Mouse (Mus musculus) intestine, postnatal 0 days (tissue): ENCODE measurements around the gene Hexim1. TPM values are rescaled to one million over a fixed set of nuclear protein-coding genes. Genes with fewer than 3 reads are reported as not detected.

Source experiments
- ATAC-seq: fragments of 200-750 bp; cut with Nextera tagmentation; 2 replicates; pipeline ENCODE4 v1.8.0; 2017; ENCODE audit warnings: mild to moderate bottlenecking, moderate TSS enrichment, moderate library complexity
- H3K27ac ChIP-seq: fragments of 300-500 bp; sonication (generic); 2 replicates; pipeline ENCODE4 v1.5.1; 2014; ENCODE audit warnings: mild to moderate bottlenecking, low read depth, low read length, moderate library complexity
- H3K27me3 ChIP-seq: fragments of 300-500 bp; sonication (generic); replicated peaks from 2 replicates; pipeline ENCODE4 v1.6.1; 2014; ENCODE audit warnings: low read length, mixed read lengths; ENCODE audit not compliant: control insufficient read depth, insufficient read depth
- H3K36me3 ChIP-seq: fragments of 300-500 bp; sonication (generic); 2 replicates; pipeline ENCODE4 v1.6.1; 2014; ENCODE audit warnings: mild to moderate bottlenecking, moderate library complexity; ENCODE audit not compliant: control insufficient read depth, insufficient read depth
- H3K4me1 ChIP-seq: fragments of 300-500 bp; sonication (generic); replicated peaks from 2 replicates; pipeline ENCODE4 v1.6.1; 2014; ENCODE audit warnings: antibody characterized with exemption, low read length, mixed read lengths; ENCODE audit not compliant: control insufficient read depth, insufficient read depth
- H3K4me2 ChIP-seq: fragments of 300-500 bp; sonication (generic); replicated peaks from 2 replicates; pipeline ENCODE4 v1.6.1; 2014; ENCODE audit warnings: low read depth, mild to moderate bottlenecking, moderate library complexity
- H3K4me3 ChIP-seq: fragments of 300-500 bp; sonication (generic); 2 replicates; pipeline ENCODE4 v1.5.1; 2014; ENCODE audit warnings: low read depth, low read length
- H3K9ac ChIP-seq: fragments of 300-500 bp; sonication (generic); 2 replicates; pipeline ENCODE4 v1.6.1; 2014; ENCODE audit warnings: mild to moderate bottlenecking, low read depth, low read length
- H3K9me3 ChIP-seq: fragments of 300-500 bp; sonication (generic); 2 replicates; pipeline ENCODE4 v1.6.1; 2016; ENCODE audit warnings: mixed run types; ENCODE audit not compliant: control insufficient read depth
- CTCF ChIP-seq: sonication (generic); IDR thresholded peaks from 2 replicates; pipeline ENCODE4 v1.5.1; 2016; ENCODE audit warnings: low read depth, mild to moderate bottlenecking, control low read depth, antibody characterized with exemption, moderate library complexity
- WGBS: fragments of 180-500 bp; shearing (Covaris S2); extraction: QIAGEN DNeasy Blood & Tissue Kit; methylation state at CpG from one replicate; pipeline ENCODE4 v1.1.7; 2014; 5-methylcytosine and 5-hydroxymethylcytosine counted together
- polyA plus RNA-seq: library from polyadenylated mRNA; unstranded; fragments of >200 nt; fragmentation: Nextera tagmentation; extraction: Ambion mirVana; gene quantifications from 2 replicates; pipeline ENCODE4 v1.2.1, GENCODE M21; 2015

Hexim1 gene
- polyA plus RNA-seq, 1 experiment from 2014 or later, result 4.6 TPM

GRCm38 (mm10) chr11:103161449-103161848 lies 45.4 kb downstream of the Hexim1 start:
- Histone ChIP-seq H3K9me3 (no peaks in the 10 kb centered on the region), H3K27ac (no peak overlapping the region), H3K4me1 (no peaks in the 10 kb centered on the region), H3K9ac (no peak overlapping the region), H3K27me3 (no peaks in the 10 kb centered on the region), H3K4me2 (no peak overlapping the region), H3K4me3 (no peak overlapping the region), H3K36me3 (no peaks in the 10 kb centered on the region)
- WGBS, result 78% methylated on average over 7 of the region's 7 CpGs
- TF ChIP-seq CTCF, result peak; percentile 52
- no peak for ATAC-seq

GRCm38 (mm10) chr11:103162132-103162531 lies 46.1 kb downstream of the Hexim1 start:
- 88% methylated on average over 5 of the region's 5 CpGs for WGBS

GRCm38 (mm10) chr11:103164391-103164790 lies 48.4 kb downstream of the Hexim1 start:
- H3K9ac ChIP-seq, result no peak overlapping the region
- 0 out of 2 replicates have a peak, but pooled peaks cover 2% of the 10 kb centered on the region for H3K27me3 ChIP-seq
- no peaks in the 10 kb centered on the region for H3K4me1 ChIP-seq
- 16% methylated on average over 10 of the region's 10 CpGs for WGBS
- no peak overlapping the region for H3K4me3 ChIP-seq
- no peaks in the 10 kb centered on the region for H3K36me3 ChIP-seq
- peak overlapping the region; percentile 27; the same call in 1 of the 2 replicates for H3K4me2 ChIP-seq
- no peaks in the 10 kb centered on the region for H3K9me3 ChIP-seq
- no peak for TF ChIP-seq CTCF
- ATAC-seq, result no peak
- H3K27ac ChIP-seq, result no peak overlapping the region

More at GRCm38 (mm10) chr11:103162132-103162531, 46.1 kb downstream of the Hexim1 start:
- no peaks in the 10 kb centered on the region for H3K9me3 ChIP-seq
- no peak overlapping the region for H3K4me2 ChIP-seq
- no peaks in the 10 kb centered on the region for H3K4me1 ChIP-seq
- H3K27ac ChIP-seq, result no peak overlapping the region
- TF ChIP-seq CTCF, result peak; percentile 55
- H3K36me3 ChIP-seq, result no peaks in the 10 kb centered on the region
- no peak overlapping the region for H3K4me3 ChIP-seq
- ATAC-seq, result no peak
- no peak overlapping the region for H3K9ac ChIP-seq
- no peaks in the 10 kb centered on the region for H3K27me3 ChIP-seq

GRCm38 (mm10) chr11:103168690-103169390 lies 52.8 kb downstream of the Hexim1 start:
- H3K27ac ChIP-seq, result no peak overlapping the region
- H3K4me2 ChIP-seq, result no peak overlapping the region
- H3K9me3 ChIP-seq, result no peaks in the 10 kb centered on the region
- H3K9ac ChIP-seq, result no peak overlapping the region
- H3K4me3 ChIP-seq, result no peak overlapping the region
- TF ChIP-seq CTCF, result peak; percentile 99
- no peaks in the 10 kb centered on the region for H3K36me3 ChIP-seq
- H3K4me1 ChIP-seq, result peaks cover 5% of the 10 kb centered on the region; the same call in 1 of the 2 replicates
- ATAC-seq, result no peak
- peaks cover 27% of the 10 kb centered on the region for H3K27me3 ChIP-seq
- 26% methylated on average over 9 of the region's 9 CpGs for WGBS

Other genes with a start within 250 kb of the Hexim1 start
- gene Eftud2, start 235.2 kb upstream of the Hexim1 start, polyA plus RNA-seq, result 50.9 and 56.0 TPM in 2 replicates
- 0.20 and 0.50 TPM in 2 replicates for gene Ccdc103, start 235.0 kb upstream of the Hexim1 start, polyA plus RNA-seq
- not detected in 2 replicates for gene Fam187a, start 231.1 kb upstream of the Hexim1 start, polyA plus RNA-seq
- 0.14 and 0.17 TPM in 2 replicates for gene Gfap, start 215.3 kb upstream of the Hexim1 start, polyA plus RNA-seq
- gene Kif18b, start 191.1 kb upstream of the Hexim1 start, polyA plus RNA-seq, result 0.88 and 1.1 TPM in 2 replicates
- gene C1ql1, start 169.5 kb upstream of the Hexim1 start, polyA plus RNA-seq, result 0.85 and 1.1 TPM in 2 replicates
- 58.4 and 63.1 TPM in 2 replicates for gene Nmt1, start 88.0 kb upstream of the Hexim1 start, polyA plus RNA-seq
- gene Dcakd, start 87.9 kb upstream of the Hexim1 start, polyA plus RNA-seq, result 40.4 and 45.9 TPM in 2 replicates
- 1.0 and 1.5 TPM in 2 replicates for gene Plcd3, start 14.6 kb upstream of the Hexim1 start, polyA plus RNA-seq
- gene Acbd4, start 14.5 kb upstream of the Hexim1 start, polyA plus RNA-seq, result 74.7 and 75.9 TPM in 2 replicates
- gene Hexim2, start 16.2 kb downstream of the Hexim1 start, polyA plus RNA-seq, result 3.5 and 5.3 TPM in 2 replicates
- 0.80 and 1.0 TPM in 2 replicates for gene Fmnl1, start 54.9 kb downstream of the Hexim1 start, polyA plus RNA-seq
- gene 1700023F06Rik, start 92.3 kb downstream of the Hexim1 start, polyA plus RNA-seq, result 0.35 and 0.77 TPM in 2 replicates
- gene Spata32, start 102.2 kb downstream of the Hexim1 start, polyA plus RNA-seq, result not detected in 2 replicates
- 1.6 TPM in 2 replicates for gene Map3k14, start 151.2 kb downstream of the Hexim1 start, polyA plus RNA-seq
- 16.9 and 18.7 TPM in 2 replicates for gene Arhgap27, start 247.5 kb downstream of the Hexim1 start, polyA plus RNA-seq